Mouse (Mus musculus): ENCODE measurements around the gene Pnpla6. TPM values are rescaled to one million over a fixed set of nuclear protein-coding genes. Genes with fewer than 3 reads are reported as not detected.
"Not testable (repeated sequence)": the region's sequence is repeated elsewhere in the genome, so short reads cannot be mapped to it uniquely, and the experiment has no call there.

Gene Pnpla6
- polyA plus RNA-seq, 1 experiment: 47.5 TPM

GRCm38 (mm10) chr8:3576211-3576960 lies 61.2 kb downstream of the Pnpla6 start:
- Histone ChIP-seq H3K4me1 (ENCODE audit: control insufficient read depth, insufficient read depth, low read length) (peaks cover 11% of the 10 kb centered on the region), H3K27me3 (ENCODE audit: control insufficient read depth, insufficient read depth, low read length, poor library complexity, severe bottlenecking) (no peaks in the 10 kb centered on the region), H3K4me3 (ENCODE audit: low read depth, low read length) (peak overlapping the region; percentile 39), H3K9me3 (replicated peaks; ENCODE audit: control insufficient read depth, insufficient read depth, low read length, poor library complexity, severe bottlenecking) (no peaks in the 10 kb centered on the region), H3K36me3 (ENCODE audit: control insufficient read depth, insufficient read depth, low read length, poor library complexity, severe bottlenecking) (peaks cover 10% of the 10 kb centered on the region), H3K9ac (ENCODE audit: low read depth, poor library complexity, severe bottlenecking) (peak overlapping the region; percentile 13; the same call in 1 of the 2 replicates), H3K27ac (ENCODE audit: insufficient read depth, low read length) (peak overlapping the region; percentile 95)
- TF ChIP-seq CTCF (IDR thresholded peaks at IDR 0.05; ENCODE audit: low read depth, low read length) (no peak), EP300 (IDR thresholded peaks at IDR 0.05; ENCODE audit: insufficient read depth, low read depth, low read length) (peak; percentile 90)

- H3K4me1 ChIP-seq (ENCODE audit: control insufficient read depth, insufficient read depth, low read length): peaks cover 9% of the 10 kb centered on the region
- H3K9me3 ChIP-seq (replicated peaks; ENCODE audit: control insufficient read depth, insufficient read depth, low read length, poor library complexity, severe bottlenecking): no peaks in the 10 kb centered on the region
- TF ChIP-seq EP300 (IDR thresholded peaks at IDR 0.05; ENCODE audit: insufficient read depth, low read depth, low read length) (peak; percentile 98), POLR2A (IDR thresholded peaks at IDR 0.05; ENCODE audit: insufficient read depth, low read length) (no peak), CTCF (IDR thresholded peaks at IDR 0.05; ENCODE audit: low read depth, low read length) (no peak)
- H3K27ac ChIP-seq (ENCODE audit: insufficient read depth, low read length): peak overlapping the region; percentile 88
- H3K27me3 ChIP-seq (ENCODE audit: control insufficient read depth, insufficient read depth, low read length, poor library complexity, severe bottlenecking): no peaks in the 10 kb centered on the region
- 0 out of 2 replicates have a peak, but pooled peaks cover 2% of the 10 kb centered on the region for H3K36me3 ChIP-seq (ENCODE audit: control insufficient read depth, insufficient read depth, low read length, poor library complexity, severe bottlenecking)
- H3K9ac ChIP-seq (ENCODE audit: low read depth, poor library complexity, severe bottlenecking): peak overlapping the region; percentile 11; the same call in 1 of the 2 replicates
- peak overlapping the region; percentile 37 for H3K4me3 ChIP-seq (ENCODE audit: low read depth, low read length)
Observed at GRCm38 (mm10) chr8:3579390-3580364, 64.5 kb downstream of the Pnpla6 start.

- not testable (repeated sequence) for H3K27ac ChIP-seq (ENCODE audit: insufficient read depth, low read length); H3K4me1 ChIP-seq (ENCODE audit: control insufficient read depth, insufficient read depth, low read length); H3K36me3 ChIP-seq (ENCODE audit: control insufficient read depth, insufficient read depth, low read length, poor library complexity, severe bottlenecking); H3K4me3 ChIP-seq (ENCODE audit: low read depth, low read length); H3K9ac ChIP-seq (ENCODE audit: low read depth, poor library complexity, severe bottlenecking); H3K27me3 ChIP-seq (ENCODE audit: control insufficient read depth, insufficient read depth, low read length, poor library complexity, severe bottlenecking); H3K9me3 ChIP-seq (replicated peaks; ENCODE audit: control insufficient read depth, insufficient read depth, low read length, poor library complexity, severe bottlenecking)
Observed at GRCm38 (mm10) chr8:3581961-3582360, 66.8 kb downstream of the Pnpla6 start.

- Histone ChIP-seq H3K9me3 (replicated peaks; ENCODE audit: control insufficient read depth, insufficient read depth, low read length, poor library complexity, severe bottlenecking) (no peaks in the 10 kb centered on the region), H3K36me3 (ENCODE audit: control insufficient read depth, insufficient read depth, low read length, poor library complexity, severe bottlenecking) (no peaks in the 10 kb centered on the region), H3K27ac (ENCODE audit: insufficient read depth, low read length) (no peak overlapping the region), H3K4me1 (ENCODE audit: control insufficient read depth, insufficient read depth, low read length) (peaks cover 3% of the 10 kb centered on the region), H3K27me3 (ENCODE audit: control insufficient read depth, insufficient read depth, low read length, poor library complexity, severe bottlenecking) (no peaks in the 10 kb centered on the region), H3K9ac (ENCODE audit: low read depth, poor library complexity, severe bottlenecking) (no peak overlapping the region), H3K4me3 (ENCODE audit: low read depth, low read length) (no peak overlapping the region)
- no peak for TF ChIP-seq EP300 (IDR thresholded peaks at IDR 0.05; ENCODE audit: insufficient read depth, low read depth, low read length)
- TF ChIP-seq CTCF (IDR thresholded peaks at IDR 0.05; ENCODE audit: low read depth, low read length): no peak
- TF ChIP-seq POLR2A (IDR thresholded peaks at IDR 0.05; ENCODE audit: insufficient read depth, low read length): no peak
Observed at GRCm38 (mm10) chr8:3586452-3586851, 71.3 kb downstream of the Pnpla6 start.

- no peaks in the 10 kb centered on the region for H3K9me3 ChIP-seq (replicated peaks; ENCODE audit: control insufficient read depth, insufficient read depth, low read length, poor library complexity, severe bottlenecking)
- peak within 1 kb of the TSS; percentile 93 for H3K4me3 ChIP-seq (ENCODE audit: low read depth, low read length)
- peaks cover 3% of the 10 kb centered on the region for H3K4me1 ChIP-seq (ENCODE audit: control insufficient read depth, insufficient read depth, low read length)
- peak within 1 kb of the TSS; percentile 71 for H3K27ac ChIP-seq (ENCODE audit: insufficient read depth, low read length)
- H3K27me3 ChIP-seq (ENCODE audit: control insufficient read depth, insufficient read depth, low read length, poor library complexity, severe bottlenecking): no peaks in the 10 kb centered on the region
- H3K36me3 ChIP-seq (ENCODE audit: control insufficient read depth, insufficient read depth, low read length, poor library complexity, severe bottlenecking): no peaks in the 10 kb centered on the region
- H3K9ac ChIP-seq (ENCODE audit: low read depth, poor library complexity, severe bottlenecking): peak within 1 kb of the TSS; percentile 95
- no peak for TF ChIP-seq CTCF (IDR thresholded peaks at IDR 0.05; ENCODE audit: low read depth, low read length)
Observed at GRCm38 (mm10) chr8:3586993-3587390, 71.8 kb downstream of the Pnpla6 start, which contains the start of gene Camsap3. Gene Camsap3, plus strand, starts transcription at chr8:3587293.

All from ES-Bruce4 (cell line).